Mouse (Mus musculus): ENCODE results near the gene Ascc1.

GRCm38 (mm10) chr10:59972534-59972933 is 30.1 kb upstream of the Ascc1 start:
- TF ChIP-seq CTCF (IDR thresholded peaks at IDR 0.05; ENCODE audit: low read depth): no peak
- peak; percentile 58; the same call in 1 of the 2 replicates for TF ChIP-seq EP300 (IDR thresholded peaks at IDR 0.05; ENCODE audit: low read depth)

Data from liver, postnatal 0 days (tissue).